Mouse (Mus musculus): ENCODE data around the gene Gsx1. TPM values are rescaled to one million over a fixed set of nuclear protein-coding genes. Genes with fewer than 3 reads are reported as not detected.

Gsx1 gene
- polyA plus RNA-seq, 1 experiment from 2014 or later, result not detected

- Histone ChIP-seq H3K9me3 (no peaks in the 10 kb centered on the region), H3K36me3 (no peaks in the 10 kb centered on the region), H3K4me2 (replicated peaks) (peak overlapping the region; percentile 51), H3K4me3 (replicated peaks) (peak overlapping the region; percentile 22), H3K27me3 (replicated peaks) (peaks cover 63% of the 10 kb centered on the region), H3K9ac (no peak overlapping the region), H3K4me1 (replicated peaks) (peaks cover 20% of the 10 kb centered on the region), H3K27ac (no peak overlapping the region)
- under 1% methylated on average over 26 of the region's 26 CpGs for WGBS
- ATAC-seq, result no peak
Observed at GRCm38 (mm10) chr5:147186001-147186431, 2.5 kb upstream of the Gsx1 start.

- 2% methylated on average over 37 of the region's 37 CpGs for WGBS
- H3K4me3 ChIP-seq (replicated peaks), result peak overlapping the region; percentile 10
- H3K4me2 ChIP-seq (replicated peaks), result peak overlapping the region; percentile 51
- peaks cover 20% of the 10 kb centered on the region for H3K4me1 ChIP-seq (replicated peaks)
- H3K9me3 ChIP-seq, result no peaks in the 10 kb centered on the region
- no peak overlapping the region for H3K27ac ChIP-seq
- H3K9ac ChIP-seq, result no peak overlapping the region
- peaks cover 72% of the 10 kb centered on the region for H3K27me3 ChIP-seq (replicated peaks)
- H3K36me3 ChIP-seq, result no peaks in the 10 kb centered on the region
- no peak for ATAC-seq
Observed at GRCm38 (mm10) chr5:147186781-147187551, 1.5 kb upstream of the Gsx1 start.

- no peak overlapping the region for H3K9ac ChIP-seq
- peaks cover 20% of the 10 kb centered on the region for H3K4me1 ChIP-seq (replicated peaks)
- H3K4me3 ChIP-seq (replicated peaks), result peak overlapping the region; percentile 10
- 3% methylated on average over 25 of the region's 25 CpGs for WGBS
- no peak for ATAC-seq
- H3K4me2 ChIP-seq (replicated peaks), result peak overlapping the region; percentile 51
- H3K36me3 ChIP-seq, result no peaks in the 10 kb centered on the region
- H3K27me3 ChIP-seq (replicated peaks), result peaks cover 76% of the 10 kb centered on the region
- H3K9me3 ChIP-seq, result no peaks in the 10 kb centered on the region
- H3K27ac ChIP-seq, result no peak overlapping the region
Observed at GRCm38 (mm10) chr5:147187552-147188170, 835 bp upstream of the Gsx1 start.

GRCm38 (mm10) chr5:147189156-147189555, 660 bp downstream of the Gsx1 start:
- peaks cover 89% of the 10 kb centered on the region for H3K27me3 ChIP-seq (replicated peaks)
- WGBS, result 2% methylated on average over 28 of the region's 28 CpGs
- peak overlapping the region; percentile 35 for H3K4me3 ChIP-seq (replicated peaks)
- no peak overlapping the region for H3K9ac ChIP-seq
- ATAC-seq, result no peak
- peak overlapping the region; percentile 70 for H3K4me2 ChIP-seq (replicated peaks)
- no peak overlapping the region for H3K27ac ChIP-seq
- no peaks in the 10 kb centered on the region for H3K9me3 ChIP-seq
- no peaks in the 10 kb centered on the region for H3K36me3 ChIP-seq
- H3K4me1 ChIP-seq (replicated peaks), result peaks cover 20% of the 10 kb centered on the region

DNA sequence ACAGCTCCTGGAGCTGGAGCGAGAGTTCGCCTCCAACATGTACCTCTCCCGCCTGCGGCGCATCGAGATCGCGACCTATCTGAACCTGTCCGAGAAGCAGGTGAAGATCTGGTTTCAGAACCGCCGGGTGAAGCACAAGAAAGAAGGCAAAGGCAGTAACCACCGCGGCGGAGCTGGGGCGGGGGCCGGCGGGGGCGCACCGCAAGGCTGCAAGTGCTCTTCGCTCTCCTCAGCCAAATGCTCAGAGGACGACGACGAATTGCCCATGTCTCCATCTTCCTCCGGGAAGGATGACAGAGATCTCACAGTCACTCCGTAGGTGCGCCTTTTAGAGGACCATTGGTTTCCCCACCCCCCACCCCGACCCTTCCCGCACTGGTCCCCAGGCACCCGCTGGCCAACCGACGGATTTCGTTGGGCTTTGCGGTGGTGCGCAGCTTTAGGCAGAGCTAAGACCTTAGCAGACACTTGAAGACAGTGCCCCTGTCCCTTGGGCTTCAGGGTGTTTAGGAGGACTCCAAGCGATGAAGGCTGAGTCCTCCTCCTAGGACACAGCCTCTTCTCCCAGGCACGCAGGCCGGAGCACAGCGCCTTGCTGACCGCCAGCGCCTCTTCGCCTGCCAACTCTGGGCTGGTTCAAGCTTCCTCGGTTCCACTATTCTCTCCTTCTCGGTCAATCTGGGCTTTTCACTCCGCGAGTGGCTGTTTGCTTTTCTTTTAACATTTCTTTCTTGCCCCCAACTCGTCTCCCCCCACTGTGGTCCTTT, 1.5 kb downstream of the Gsx1 start:
- Histone ChIP-seq H3K27me3 (replicated peaks) (peaks cover 87% of the 10 kb centered on the region), H3K9ac (no peak overlapping the region), H3K4me2 (replicated peaks) (no peak overlapping the region), H3K9me3 (no peaks in the 10 kb centered on the region), H3K27ac (no peak overlapping the region), H3K4me1 (replicated peaks) (peaks cover 20% of the 10 kb centered on the region), H3K4me3 (replicated peaks) (no peak overlapping the region), H3K36me3 (no peaks in the 10 kb centered on the region)
- ATAC-seq, result no peak
- WGBS, result 2% methylated on average over 46 of the region's 46 CpGs

DNA sequence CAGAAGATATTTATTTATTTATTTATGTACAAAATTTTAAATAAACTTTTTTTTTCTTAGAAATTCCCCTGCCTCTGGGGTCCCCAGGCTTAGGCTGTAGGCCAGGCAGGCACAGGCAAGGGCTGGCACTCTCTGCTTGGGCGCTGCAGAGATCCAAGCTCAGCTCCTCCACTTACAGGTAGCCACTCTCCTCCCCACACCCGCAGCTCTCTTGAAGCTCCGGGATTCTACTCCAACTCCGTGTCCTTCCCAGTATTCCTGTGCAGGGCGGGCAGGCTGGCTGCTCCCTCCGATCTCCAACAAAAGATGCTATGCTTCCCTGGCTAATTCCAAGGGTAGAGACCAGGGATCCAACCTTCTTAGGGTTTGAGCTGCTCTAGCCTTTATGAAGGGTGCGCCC, 2.4 kb downstream of the Gsx1 start:
- H3K4me3 ChIP-seq (replicated peaks), result no peak overlapping the region
- H3K9ac ChIP-seq, result no peak overlapping the region
- H3K36me3 ChIP-seq, result no peaks in the 10 kb centered on the region
- H3K9me3 ChIP-seq, result no peaks in the 10 kb centered on the region
- no peak for ATAC-seq
- H3K27ac ChIP-seq, result no peak overlapping the region
- H3K4me2 ChIP-seq (replicated peaks), result no peak overlapping the region
- H3K27me3 ChIP-seq (replicated peaks), result peaks cover 89% of the 10 kb centered on the region
- H3K4me1 ChIP-seq (replicated peaks), result peaks cover 20% of the 10 kb centered on the region
- WGBS, result 3% methylated on average over 7 of the region's 7 CpGs

DNA sequence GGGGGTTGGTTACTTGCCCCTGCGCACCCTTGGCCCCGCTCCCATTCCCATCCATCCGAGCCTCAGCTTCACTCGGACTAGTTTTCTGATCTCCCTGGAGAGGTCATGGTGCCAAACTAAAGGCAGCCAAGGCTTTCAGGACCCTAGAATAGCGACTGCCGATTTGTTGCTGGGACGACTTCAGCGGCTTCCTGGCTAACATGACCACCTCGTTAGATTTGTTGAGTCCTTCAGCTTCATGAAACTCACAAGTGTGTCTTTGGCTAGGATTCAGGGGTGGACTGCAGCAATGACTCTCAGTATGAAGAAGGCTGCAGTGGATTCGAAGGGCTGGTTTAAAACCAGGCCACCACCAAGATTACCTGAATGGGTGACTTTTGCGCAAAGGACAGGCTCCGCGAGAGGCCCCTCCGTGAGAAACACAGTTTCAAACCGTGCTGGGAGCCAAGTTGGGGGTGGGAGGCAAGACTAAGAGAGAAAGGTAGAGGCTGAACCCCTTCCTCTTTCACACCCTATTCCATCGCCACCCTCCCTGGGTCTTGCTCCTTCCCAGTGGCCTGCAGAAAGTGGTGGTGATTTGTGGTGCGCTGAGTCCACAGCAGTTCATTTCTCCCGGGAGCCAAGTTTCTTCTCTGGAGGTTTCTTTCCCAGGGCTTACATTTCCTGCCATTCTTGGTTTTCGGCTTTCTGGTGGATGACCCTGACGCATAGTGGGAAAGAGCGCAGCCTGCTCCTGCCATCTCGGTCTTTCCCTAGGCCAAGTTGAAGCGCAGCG, 3.5 kb downstream of the Gsx1 start:
- Histone ChIP-seq H3K4me3 (replicated peaks) (no peak overlapping the region), H3K4me2 (replicated peaks) (no peak overlapping the region), H3K27ac (no peak overlapping the region), H3K9ac (no peak overlapping the region), H3K36me3 (no peaks in the 10 kb centered on the region), H3K27me3 (replicated peaks) (peaks cover 82% of the 10 kb centered on the region), H3K9me3 (no peaks in the 10 kb centered on the region), H3K4me1 (replicated peaks) (peaks cover 11% of the 10 kb centered on the region)
- 2% methylated on average over 24 of the region's 24 CpGs for WGBS
- ATAC-seq, result no peak

DNA sequence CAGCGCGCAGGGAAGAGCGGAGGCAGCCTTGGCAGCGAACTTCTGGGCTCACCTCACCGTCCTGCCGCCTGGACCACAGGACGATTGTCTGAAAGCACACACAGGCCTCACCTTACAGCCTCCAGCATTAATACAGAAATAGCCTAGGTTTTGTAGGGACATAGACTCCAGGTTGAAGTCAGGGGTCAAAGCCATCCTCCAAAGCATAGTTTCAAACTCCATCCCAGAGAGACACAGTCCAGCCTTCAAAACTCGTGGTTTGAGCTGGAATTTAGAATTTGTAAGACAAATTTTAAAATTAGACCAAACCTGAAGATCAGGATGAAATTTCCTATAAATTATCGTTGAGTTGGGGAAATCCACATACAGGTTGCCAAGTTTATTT, 4.1 kb downstream of the Gsx1 start:
- Histone ChIP-seq H3K9me3 (no peaks in the 10 kb centered on the region), H3K36me3 (no peaks in the 10 kb centered on the region), H3K4me3 (replicated peaks) (no peak overlapping the region), H3K4me2 (replicated peaks) (no peak overlapping the region), H3K27me3 (replicated peaks) (peaks cover 83% of the 10 kb centered on the region), H3K9ac (no peak overlapping the region), H3K4me1 (replicated peaks) (peaks cover 9% of the 10 kb centered on the region), H3K27ac (no peak overlapping the region)
- 3% methylated on average over 9 of the region's 9 CpGs for WGBS
- ATAC-seq, result no peak

- 14% methylated on average over 6 of the region's 6 CpGs for WGBS
- no peak overlapping the region for H3K27ac ChIP-seq
- no peaks in the 10 kb centered on the region for H3K9me3 ChIP-seq
Observed at GRCm38 (mm10) chr5:147204905-147205304, 16.4 kb downstream of the Gsx1 start.

GRCm38 (mm10) chr5:147207852-147208251, 19.4 kb downstream of the Gsx1 start:
- H3K9ac ChIP-seq, result no peak overlapping the region
- no peaks in the 10 kb centered on the region for H3K9me3 ChIP-seq
- no peak overlapping the region for H3K4me2 ChIP-seq (replicated peaks)
- no peak overlapping the region for H3K27ac ChIP-seq
- no peaks in the 10 kb centered on the region for H3K27me3 ChIP-seq (replicated peaks)
- WGBS, result 95% methylated on average over 20 of the region's 20 CpGs
- ATAC-seq, result no peak
- no peaks in the 10 kb centered on the region for H3K4me1 ChIP-seq (replicated peaks)
- H3K4me3 ChIP-seq (replicated peaks), result no peak overlapping the region
- no peaks in the 10 kb centered on the region for H3K36me3 ChIP-seq

More at GRCm38 (mm10) chr5:147204905-147205304, 16.4 kb downstream of the Gsx1 start:
- Histone ChIP-seq H3K4me1 (replicated peaks) (no peaks in the 10 kb centered on the region), H3K9ac (no peak overlapping the region), H3K36me3 (no peaks in the 10 kb centered on the region), H3K27me3 (replicated peaks) (no peaks in the 10 kb centered on the region), H3K4me3 (replicated peaks) (no peak overlapping the region), H3K4me2 (replicated peaks) (no peak overlapping the region)
- no peak for ATAC-seq

GRCm38 (mm10) chr5:147208471-147208870, 20.0 kb downstream of the Gsx1 start:
- WGBS, result 70% methylated on average over 2 of the region's 2 CpGs
- no peak overlapping the region for H3K4me3 ChIP-seq (replicated peaks)
- ATAC-seq, result no peak

More at GRCm38 (mm10) chr5:147208471-147208870, 20.0 kb downstream of the Gsx1 start:
- no peak overlapping the region for H3K27ac ChIP-seq
- no peaks in the 10 kb centered on the region for H3K9me3 ChIP-seq
- H3K9ac ChIP-seq, result no peak overlapping the region
- H3K27me3 ChIP-seq (replicated peaks), result 0 out of 2 replicates have a peak, but pooled peaks cover 1% of the 10 kb centered on the region
- H3K4me1 ChIP-seq (replicated peaks), result no peaks in the 10 kb centered on the region
- H3K36me3 ChIP-seq, result no peaks in the 10 kb centered on the region
- no peak overlapping the region for H3K4me2 ChIP-seq (replicated peaks)
